Mouse (Mus musculus): ENCODE measurements around the gene Fam169b. TPM values are rescaled to one million over a fixed set of nuclear protein-coding genes. Genes with fewer than 3 reads are reported as not detected.

The Fam169b gene
- total and polyA plus RNA-seq, 2 experiments from 2014 or later = 0.08 to 0.18 TPM

- no peaks in the 10 kb centered on the region for H3K36me3 ChIP-seq (replicated peaks; ENCODE audit: control insufficient read depth, insufficient read depth, low read length)
- no peaks in the 10 kb centered on the region for H3K4me1 ChIP-seq (ENCODE audit: control insufficient read depth, insufficient read depth)
- H3K9ac ChIP-seq (replicated peaks; ENCODE audit: low read depth, low read length) = no peak overlapping the region
- no peaks in the 10 kb centered on the region for H3K9me3 ChIP-seq (replicated peaks; ENCODE audit: control insufficient read depth, low read length)
- no peak for DNase-seq (ENCODE audit: low spot score)
- no peak for ATAC-seq (ENCODE audit: insufficient read depth, low read depth)
- no peak overlapping the region for H3K4me2 ChIP-seq (ENCODE audit: low read depth, low read length)
- H3K27ac ChIP-seq (ENCODE audit: low read depth) = no peak overlapping the region
- no peaks in the 10 kb centered on the region for H3K27me3 ChIP-seq (ENCODE audit: control insufficient read depth, insufficient read depth, low read length)
- no peak overlapping the region for H3K4me3 ChIP-seq (ENCODE audit: low read depth, low read length)
- TF ChIP-seq CTCF (IDR thresholded peaks at IDR 0.05; ENCODE audit: low read depth) (no peak), EP300 (IDR thresholded peaks at IDR 0.05; ENCODE audit: low read depth) (no peak)
- WGBS = 77% methylated on average over 13 of the region's 13 CpGs
These were observed 24.9 kb downstream of the Fam169b start for GRCm38 (mm10) chr7:68298381-68299076.

- no peaks in the 10 kb centered on the region for H3K27me3 ChIP-seq (ENCODE audit: control insufficient read depth, insufficient read depth, low read length)
- ATAC-seq (ENCODE audit: insufficient read depth, low read depth) (no peak), DNase-seq (ENCODE audit: low spot score) (no peak)
- H3K36me3 ChIP-seq (replicated peaks; ENCODE audit: control insufficient read depth, insufficient read depth, low read length) = no peaks in the 10 kb centered on the region
- TF ChIP-seq CTCF (IDR thresholded peaks at IDR 0.05; ENCODE audit: low read depth) (no peak), EP300 (IDR thresholded peaks at IDR 0.05; ENCODE audit: low read depth) (no peak)
- H3K27ac ChIP-seq (ENCODE audit: low read depth) = no peak overlapping the region
- H3K4me3 ChIP-seq (ENCODE audit: low read depth, low read length) = no peak overlapping the region
- 73% methylated on average over 7 of the region's 7 CpGs for WGBS
- H3K9me3 ChIP-seq (replicated peaks; ENCODE audit: control insufficient read depth, low read length) = no peaks in the 10 kb centered on the region
- H3K9ac ChIP-seq (replicated peaks; ENCODE audit: low read depth, low read length) = no peak overlapping the region
- H3K4me1 ChIP-seq (ENCODE audit: control insufficient read depth, insufficient read depth) = no peaks in the 10 kb centered on the region
- no peak overlapping the region for H3K4me2 ChIP-seq (ENCODE audit: low read depth, low read length)
These were observed 27.5 kb downstream of the Fam169b start for GRCm38 (mm10) chr7:68301160-68301559.

- H3K4me3 ChIP-seq (ENCODE audit: low read depth, low read length) = peak overlapping the region; percentile 38
- no peaks in the 10 kb centered on the region for H3K36me3 ChIP-seq (replicated peaks; ENCODE audit: control insufficient read depth, insufficient read depth, low read length)
- H3K4me1 ChIP-seq (ENCODE audit: control insufficient read depth, insufficient read depth) = no peaks in the 10 kb centered on the region
- 19% methylated on average over 18 of the region's 18 CpGs for WGBS
- H3K4me2 ChIP-seq (ENCODE audit: low read depth, low read length) = peak overlapping the region; percentile 59
- H3K9me3 ChIP-seq (replicated peaks; ENCODE audit: control insufficient read depth, low read length) = no peaks in the 10 kb centered on the region
- ATAC-seq (ENCODE audit: insufficient read depth, low read depth) (peak; percentile 78), DNase-seq (ENCODE audit: low spot score) (peak; percentile 88)
- H3K9ac ChIP-seq (replicated peaks; ENCODE audit: low read depth, low read length) = peak overlapping the region; percentile 24; the same call in 1 of the 2 replicates
- H3K27me3 ChIP-seq (ENCODE audit: control insufficient read depth, insufficient read depth, low read length) = no peaks in the 10 kb centered on the region
- H3K27ac ChIP-seq (ENCODE audit: low read depth) = no peak overlapping the region
- TF ChIP-seq CTCF (IDR thresholded peaks at IDR 0.05; ENCODE audit: low read depth) = peak; percentile 92
- no peak for TF ChIP-seq EP300 (IDR thresholded peaks at IDR 0.05; ENCODE audit: low read depth)
These were observed 29.2 kb downstream of the Fam169b start for GRCm38 (mm10) chr7:68302586-68303433.

- Histone ChIP-seq H3K27ac (ENCODE audit: low read depth) (no peak overlapping the region), H3K4me3 (ENCODE audit: low read depth, low read length) (no peak overlapping the region), H3K4me2 (ENCODE audit: low read depth, low read length) (no peak overlapping the region), H3K27me3 (ENCODE audit: control insufficient read depth, insufficient read depth, low read length) (no peaks in the 10 kb centered on the region), H3K36me3 (replicated peaks; ENCODE audit: control insufficient read depth, insufficient read depth, low read length) (no peaks in the 10 kb centered on the region), H3K4me1 (ENCODE audit: control insufficient read depth, insufficient read depth) (no peaks in the 10 kb centered on the region), H3K9me3 (replicated peaks; ENCODE audit: control insufficient read depth, low read length) (no peaks in the 10 kb centered on the region), H3K9ac (replicated peaks; ENCODE audit: low read depth, low read length) (no peak overlapping the region)
- DNase-seq (ENCODE audit: low spot score) = no peak
- 57% methylated on average over 6 of the region's 6 CpGs for WGBS
- no peak for TF ChIP-seq CTCF (IDR thresholded peaks at IDR 0.05; ENCODE audit: low read depth)
- no peak for TF ChIP-seq EP300 (IDR thresholded peaks at IDR 0.05; ENCODE audit: low read depth)
- ATAC-seq (ENCODE audit: insufficient read depth, low read depth) = no peak
These were observed 30.0 kb downstream of the Fam169b start for GRCm38 (mm10) chr7:68303685-68304084.

GRCm38 (mm10) chr7:68305781-68306575, 32.3 kb downstream of the Fam169b start:
- Histone ChIP-seq H3K36me3 (replicated peaks; ENCODE audit: control insufficient read depth, insufficient read depth, low read length) (no peaks in the 10 kb centered on the region), H3K9me3 (replicated peaks; ENCODE audit: control insufficient read depth, low read length) (no peaks in the 10 kb centered on the region), H3K4me1 (ENCODE audit: control insufficient read depth, insufficient read depth) (no peaks in the 10 kb centered on the region), H3K4me3 (ENCODE audit: low read depth, low read length) (no peak overlapping the region), H3K27ac (ENCODE audit: low read depth) (no peak overlapping the region), H3K4me2 (ENCODE audit: low read depth, low read length) (no peak overlapping the region), H3K27me3 (ENCODE audit: control insufficient read depth, insufficient read depth, low read length) (no peaks in the 10 kb centered on the region), H3K9ac (replicated peaks; ENCODE audit: low read depth, low read length) (no peak overlapping the region)
- WGBS = 74% methylated on average over 11 of the region's 11 CpGs
- ATAC-seq (ENCODE audit: insufficient read depth, low read depth) = no peak
- DNase-seq (ENCODE audit: low spot score) = no peak
- TF ChIP-seq CTCF (IDR thresholded peaks at IDR 0.05; ENCODE audit: low read depth) = no peak
- no peak for TF ChIP-seq EP300 (IDR thresholded peaks at IDR 0.05; ENCODE audit: low read depth)

All from heart, postnatal 0 days (tissue).